Mouse (Mus musculus) myocyte (in vitro differentiated cells): Measurements from ENCODE around the gene Cst6. TPM values are rescaled to one million over a fixed set of nuclear protein-coding genes. Genes with fewer than 3 reads are reported as not detected.

Source experiments
- H3K27me3 ChIP-seq: one replicate; pipeline ENCODE4 v1.6.1; 2011; ENCODE audit not compliant: control insufficient read depth, insufficient read depth, insufficient read length
- H3K36me3 ChIP-seq: one replicate; pipeline ENCODE4 v1.6.1; 2011; ENCODE audit not compliant: control insufficient read depth, insufficient read depth
- H3K4me2 ChIP-seq: one replicate; pipeline ENCODE4 v1.6.1; 2011; ENCODE audit warnings: low read depth, control low read depth
- H3K4me3 ChIP-seq: one replicate; pipeline ENCODE4 v1.5.1; 2011; ENCODE audit warnings: mild to moderate bottlenecking, control low read depth, moderate library complexity
- H3K79me2 ChIP-seq: one replicate; pipeline ENCODE4 v1.6.1; 2011; ENCODE audit not compliant: control insufficient read depth, insufficient read depth
- H3ac ChIP-seq: one replicate; pipeline ENCODE4 v1.6.1; 2011; ENCODE audit not compliant: control insufficient read depth, insufficient read length
- CEBPB ChIP-seq: IDR thresholded peaks from 2 replicates; pipeline ENCODE4 v1.6.1; 2011; ENCODE audit warnings: mild to moderate bottlenecking, moderate library complexity; ENCODE audit not compliant: poor library complexity, insufficient read depth, severe bottlenecking
- E2F4 ChIP-seq: IDR thresholded peaks from one replicate; pipeline ENCODE4 v1.6.1; 2011; ENCODE audit warnings: mild to moderate bottlenecking, control low read depth, moderate library complexity; ENCODE audit not compliant: insufficient read depth
- MAX ChIP-seq: IDR thresholded peaks from one replicate; pipeline ENCODE4 v1.6.1; 2011; ENCODE audit warnings: low read depth, mild to moderate bottlenecking, control low read depth
- MYOD1 ChIP-seq, 3 experiments: IDR thresholded peaks; one replicate each; pipeline ENCODE4 v1.6.1; 2011; ENCODE audit warnings: control low read depth in 2 of 3, low read depth in 2 of 3, mild to moderate bottlenecking in 2 of 3, moderate library complexity in 1 of 3; ENCODE audit not compliant: insufficient read length in 2 of 3, control insufficient read depth in 1 of 3
- MYOG ChIP-seq, 3 experiments: IDR thresholded peaks; one replicate each; pipeline ENCODE4 v1.6.1; 2011; ENCODE audit warnings: control low read depth in 2 of 3, low read depth in 2 of 3, mild to moderate bottlenecking in 2 of 3; ENCODE audit not compliant: insufficient read length in 2 of 3, control insufficient read depth in 1 of 3, insufficient read depth in 1 of 3
- POLR2A ChIP-seq: IDR thresholded peaks from one replicate; pipeline ENCODE4 v1.6.1; 2011; ENCODE audit warnings: low read depth, mild to moderate bottlenecking, control low read depth, moderate library complexity; ENCODE audit not compliant: insufficient read length
- POLR2AphosphoS2 ChIP-seq: IDR thresholded peaks from one replicate; pipeline ENCODE4 v1.6.1; 2011; ENCODE audit warnings: low read depth, control low read depth; ENCODE audit not compliant: insufficient read length
- REST ChIP-seq: IDR thresholded peaks from one replicate; pipeline ENCODE4 v1.6.1; 2011; ENCODE audit warnings: mild to moderate bottlenecking, control low read depth, moderate library complexity; ENCODE audit not compliant: insufficient read depth, insufficient read length
- SRF ChIP-seq: IDR thresholded peaks from one replicate; pipeline ENCODE4 v1.6.1; 2011; ENCODE audit warnings: low read depth; ENCODE audit not compliant: control insufficient read depth, insufficient read length
- TCF12 ChIP-seq: IDR thresholded peaks from one replicate; pipeline ENCODE4 v1.6.1; 2011; ENCODE audit warnings: mild to moderate bottlenecking, control low read depth; ENCODE audit not compliant: poor library complexity, insufficient read depth, severe bottlenecking
- TCF3 ChIP-seq: IDR thresholded peaks from one replicate; pipeline ENCODE4 v1.6.1; 2011; ENCODE audit warnings: low read depth, control low read depth; ENCODE audit not compliant: insufficient read length
- USF1 ChIP-seq: IDR thresholded peaks from one replicate; pipeline ENCODE4 v1.6.1; 2011; ENCODE audit warnings: low read depth, mild to moderate bottlenecking, control low read depth, moderate library complexity
- polyA plus RNA-seq: library from polyadenylated mRNA; unstranded; fragments of >200 nt; fragmentation: generic; extraction: Trizol; gene quantifications from one replicate; pipeline ENCODE4 v1.2.1, GENCODE M21; 2012; ENCODE audit warnings: missing spikeins

Cst6 gene
- polyA plus RNA-seq, 1 experiment = 28.0 TPM

- Histone ChIP-seq H3K79me2 (no peaks in the 10 kb centered on the region), H3K4me2 (no peak overlapping the region)
Measured at GRCm38 (mm10) chr19:5377446-5377845, 28.1 kb upstream of the Cst6 start.

GRCm38 (mm10) chr19:5374748-5375147 is 25.4 kb upstream of the Cst6 start:
- TF ChIP-seq POLR2AphosphoS2 = peak; percentile 38
- TF ChIP-seq REST = no peak
- TF ChIP-seq USF1 = no peak
- H3ac ChIP-seq = no peak overlapping the region
- no peak overlapping the region for H3K4me2 ChIP-seq
- peaks cover 35% of the 10 kb centered on the region for H3K36me3 ChIP-seq
- H3K79me2 ChIP-seq = no peaks in the 10 kb centered on the region
- H3K4me3 ChIP-seq = no peak overlapping the region
- H3K27me3 ChIP-seq = no peaks in the 10 kb centered on the region

More at GRCm38 (mm10) chr19:5377446-5377845, 28.1 kb upstream of the Cst6 start:
- TF ChIP-seq MYOG (IDR thresholded peaks at IDR 0.05; ENCODE audit: control insufficient read depth in 1 of 3, insufficient read depth in 1 of 3, insufficient read length in 2 of 3, low read depth in 2 of 3) = no peak
- TF ChIP-seq MAX = no peak
- TF ChIP-seq SRF = no peak
- no peak for TF ChIP-seq POLR2AphosphoS2
- TF ChIP-seq USF1 = no peak
- no peak for TF ChIP-seq TCF3
- no peak for TF ChIP-seq MYOD1 (IDR thresholded peaks at IDR 0.05; ENCODE audit: control insufficient read depth in 1 of 3, insufficient read length in 2 of 3, low read depth in 2 of 3)
- no peak for TF ChIP-seq POLR2A
- TF ChIP-seq REST = no peak
- no peak for TF ChIP-seq CEBPB
- no peak for TF ChIP-seq TCF12
- TF ChIP-seq E2F4 = no peak
- Histone ChIP-seq H3K27me3 (no peaks in the 10 kb centered on the region), H3ac (no peak overlapping the region), H3K36me3 (peaks cover 20% of the 10 kb centered on the region), H3K4me3 (no peak overlapping the region)

- TF ChIP-seq TCF12 (no peak), TCF3 (no peak), CEBPB (no peak)
- no peak overlapping the region for H3ac ChIP-seq
Measured at GRCm38 (mm10) chr19:5374177-5374576, 24.8 kb upstream of the Cst6 start.

GRCm38 (mm10) chr19:5372724-5373123 is 23.4 kb upstream of the Cst6 start:
- Histone ChIP-seq H3K79me2 (peaks cover 17% of the 10 kb centered on the region), H3K36me3 (peaks cover 39% of the 10 kb centered on the region), H3ac (no peak overlapping the region), H3K4me2 (no peak overlapping the region), H3K27me3 (no peaks in the 10 kb centered on the region), H3K4me3 (no peak overlapping the region)
- TF ChIP-seq POLR2AphosphoS2 = peak; percentile 65
- no peak for TF ChIP-seq MYOG (IDR thresholded peaks at IDR 0.05; ENCODE audit: control insufficient read depth in 1 of 3, insufficient read depth in 1 of 3, insufficient read length in 2 of 3, low read depth in 2 of 3)

More at GRCm38 (mm10) chr19:5374177-5374576, 24.8 kb upstream of the Cst6 start:
- Histone ChIP-seq H3K4me3 (no peak overlapping the region), H3K4me2 (no peak overlapping the region), H3K27me3 (no peaks in the 10 kb centered on the region), H3K79me2 (peaks cover 3% of the 10 kb centered on the region), H3K36me3 (peaks cover 39% of the 10 kb centered on the region)

- Histone ChIP-seq H3K79me2 (peaks cover 28% of the 10 kb centered on the region), H3ac (no peak overlapping the region), H3K4me2 (no peak overlapping the region), H3K27me3 (no peaks in the 10 kb centered on the region), H3K4me3 (no peak overlapping the region), H3K36me3 (peaks cover 35% of the 10 kb centered on the region)
- TF ChIP-seq CEBPB (no peak), POLR2A (no peak), MAX (no peak), MYOG (IDR thresholded peaks at IDR 0.05; ENCODE audit: control insufficient read depth in 1 of 3, insufficient read depth in 1 of 3, insufficient read length in 2 of 3, low read depth in 2 of 3) (no peak), POLR2AphosphoS2 (no peak), SRF (no peak), TCF12 (no peak), TCF3 (no peak), USF1 (no peak), E2F4 (no peak), REST (no peak), MYOD1 (IDR thresholded peaks at IDR 0.05; ENCODE audit: control insufficient read depth in 1 of 3, insufficient read length in 2 of 3, low read depth in 2 of 3) (no peak)
Measured at GRCm38 (mm10) chr19:5370932-5371331, 21.6 kb upstream of the Cst6 start.

GRCm38 (mm10) chr19:5367455-5367854 is 18.1 kb upstream of the Cst6 start:
- Histone ChIP-seq H3K27me3 (no peaks in the 10 kb centered on the region), H3K79me2 (peaks cover 55% of the 10 kb centered on the region), H3K4me2 (peak overlapping the region; percentile 92), H3K4me3 (peak overlapping the region; percentile 93), H3K36me3 (peaks cover 30% of the 10 kb centered on the region), H3ac (peak overlapping the region; percentile 69)
- TF ChIP-seq USF1 = no peak
- TF ChIP-seq E2F4 = no peak
- TF ChIP-seq POLR2A = no peak
- TF ChIP-seq REST = no peak
- no peak for TF ChIP-seq SRF
- TF ChIP-seq TCF12 = no peak
